Comparison of ENCODE assay signal across 17 mouse cellular contexts in the genomic region with DNA sequence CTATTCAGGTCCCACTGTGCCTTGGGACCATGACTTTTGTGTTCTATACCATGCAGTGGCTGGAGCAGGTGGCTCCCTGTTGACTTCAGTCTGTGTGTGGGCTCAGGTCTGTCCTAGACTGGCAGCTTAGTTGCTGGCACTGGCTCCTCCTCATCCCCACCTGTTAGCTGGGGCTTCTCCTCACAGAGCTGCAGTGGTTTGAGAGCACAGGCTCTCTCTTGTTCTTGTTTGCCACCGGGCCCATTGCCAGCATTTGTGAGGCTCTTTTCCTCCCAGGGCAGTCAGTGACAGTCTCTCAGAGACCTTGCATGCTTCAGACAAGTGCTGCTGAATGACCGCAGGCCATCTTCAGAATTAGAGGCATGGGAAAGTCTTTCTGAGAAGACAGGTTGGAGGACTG. TPM values are rescaled to one million over a fixed set of nuclear protein-coding genes. Genes with fewer than 3 reads are reported as not detected.
DNase-seq lines count a peak whose midpoint lies in the region; ATAC-seq lines count a peak whose summit lies in the region.
"Had no signal": no experiment of that assay in that cellular context is flagged by ENCODE, and none has a peak within 500 bp of the region (broad histone marks: within the 10 kb centered on the region; RNA-seq: fewer than 3 reads in every experiment).

No protein-coding gene starts in this region.

- no peak overlapping the region for H3K9ac ChIP-seq in forebrain, embryonic 13.5 days
- H3K9ac ChIP-seq: embryonic facial prominence, embryonic 12.5 days; hindbrain, embryonic 13.5 days had no signal

- H3K9me3 ChIP-seq in heart, embryonic 10.5 days: no peaks in the 10 kb centered on the region
- no peaks in the 10 kb centered on the region for H3K9me3 ChIP-seq in forebrain, embryonic 13.5 days (replicated peaks)
- H3K9me3 ChIP-seq: embryonic facial prominence, embryonic 12.5 days; hindbrain, embryonic 13.5 days had no signal

- no peak for ATAC-seq in forebrain, embryonic 13.5 days

- H3K4me1 ChIP-seq in heart, embryonic 10.5 days: peaks cover 8% of the 10 kb centered on the region; the same call in 1 of the 2 replicates
- H3K4me1 ChIP-seq in forebrain, embryonic 13.5 days: no peaks in the 10 kb centered on the region
- H3K4me1 ChIP-seq: embryonic facial prominence, embryonic 12.5 days; hindbrain, embryonic 13.5 days had no signal

- no peak overlapping the region for H3K4me2 ChIP-seq in forebrain, embryonic 13.5 days
- H3K4me2 ChIP-seq: embryonic facial prominence, embryonic 12.5 days; hindbrain, embryonic 13.5 days had no signal

- 0 out of 2 replicates have a peak, but pooled peaks cover under 1% of the 10 kb centered on the region for H3K36me3 ChIP-seq in heart, embryonic 10.5 days
- peaks cover 8% of the 10 kb centered on the region; the same call in 1 of the 2 replicates for H3K36me3 ChIP-seq in forebrain, embryonic 13.5 days (ENCODE audit: poor library complexity, severe bottlenecking)

- H3K27ac ChIP-seq in heart, embryonic 10.5 days: no peak overlapping the region
- H3K27ac ChIP-seq in forebrain, embryonic 13.5 days: no peak overlapping the region
- H3K27ac ChIP-seq: embryonic facial prominence, embryonic 12.5 days; gastrocnemius, adult 2 months; hindbrain, embryonic 13.5 days had no signal

- WGBS in heart, embryonic 10.5 days: 69% methylated on average over 2 of the region's 2 CpGs
- 76% methylated on average over 2 of the region's 2 CpGs for WGBS in forebrain, embryonic 13.5 days

- peak; percentile 87 for DNase-seq in heart, adult 11 months
- DNase-seq in heart, embryonic 10.5 days (ENCODE audit: low spot score): no peak
- peak; percentile 37 to 45 for DNase-seq in layer of hippocampus, postnatal 10 days (ENCODE audit: low spot score in 2 of 2)
- DNase-seq in layer of hippocampus, adult 11-12 months (ENCODE audit: low spot score): no peak
- peak; percentile 68 to 69 for DNase-seq in right cerebral cortex, postnatal 10 days (ENCODE audit: low spot score in 2 of 2)
- no peak for DNase-seq in right cerebral cortex, postnatal 14 days
- DNase-seq: adrenal gland, postnatal 10 days; cerebellum, adult 11-12 months; cerebellum, adult 9-10 months; gastrocnemius, adult 2 months; gastrocnemius, postnatal 25 days; heart, postnatal 10 days; heart, postnatal 4 days had no signal

- no peak overlapping the region for H3K4me3 ChIP-seq in heart, embryonic 10.5 days
- H3K4me3 ChIP-seq in forebrain, embryonic 13.5 days: no peak overlapping the region
- H3K4me3 ChIP-seq: embryonic facial prominence, embryonic 12.5 days; gastrocnemius, adult 2 months; hindbrain, embryonic 13.5 days had no signal

- H3K27me3 ChIP-seq in heart, embryonic 10.5 days (ENCODE audit: insufficient read depth, poor library complexity, severe bottlenecking): no peaks in the 10 kb centered on the region
- H3K27me3 ChIP-seq in forebrain, embryonic 13.5 days: no peaks in the 10 kb centered on the region
- H3K27me3 ChIP-seq: embryonic facial prominence, embryonic 12.5 days; hindbrain, embryonic 13.5 days had no signal

RNA-seq across cellular contexts. Expression of gene Hdhd3, which starts 10.6 kb away (rescaled TPM):
- polyA plus RNA-seq in heart, embryonic 10.5 days (2016; fragmentation: Nextera tagmentation; extraction: Ambion mirVana): 7.0 and 10.1 TPM in 2 replicates
- 1 to 10 TPM; 7.1 to 9.4 TPM for total RNA-seq in layer of hippocampus, postnatal 10 days (2021)
- polyA plus RNA-seq in forebrain, embryonic 13.5 days (2015; fragmentation: Nextera tagmentation; extraction: Ambion mirVana): 10.5 and 11.2 TPM in 2 replicates

RNA-seq across cellular contexts. Expression of gene Bspry, which starts 12.8 kb away (rescaled TPM):
- polyA plus RNA-seq in heart, embryonic 10.5 days (2016; fragmentation: Nextera tagmentation; extraction: Ambion mirVana): 0.46 and 2.0 TPM in 2 replicates
- 1 to 10 TPM in 1 of 2 experiments, under 1 TPM in 1; 0.62 to 1.1 TPM for total RNA-seq in layer of hippocampus, postnatal 10 days (2021)
- 0.49 and 0.56 TPM in 2 replicates for polyA plus RNA-seq in forebrain, embryonic 13.5 days (2015; fragmentation: Nextera tagmentation; extraction: Ambion mirVana)
- total RNA-seq: gastrocnemius, adult 2 months; granulocyte monocyte progenitor cell, adult 5-6 weeks; heart, postnatal 4 days had no signal

RNA-seq across cellular contexts. Expression of gene Wdr31, which starts 22.0 kb away (rescaled TPM):
- 4.3 and 7.1 TPM in 2 replicates for polyA plus RNA-seq in heart, embryonic 10.5 days (2016; fragmentation: Nextera tagmentation; extraction: Ambion mirVana)
- total RNA-seq in layer of hippocampus, postnatal 10 days (2021): 10 to 100 TPM in 1 of 2 experiments, 1 to 10 TPM in 1; 6.7 to 10.7 TPM
- polyA plus RNA-seq in forebrain, embryonic 13.5 days (2015; fragmentation: Nextera tagmentation; extraction: Ambion mirVana): 9.1 and 13.1 TPM in 2 replicates
- total RNA-seq: gastrocnemius, postnatal 25 days had no signal

RNA-seq across cellular contexts. Expression of gene Alad, which starts 27.0 kb away (rescaled TPM):
- 144 and 157 TPM in 2 replicates for polyA plus RNA-seq in heart, embryonic 10.5 days (2016; fragmentation: Nextera tagmentation; extraction: Ambion mirVana)
- 10 to 100 TPM; 27.7 to 28.0 TPM for total RNA-seq in layer of hippocampus, postnatal 10 days (2021)
- polyA plus RNA-seq in forebrain, embryonic 13.5 days (2015; fragmentation: Nextera tagmentation; extraction: Ambion mirVana): 65.4 and 69.8 TPM in 2 replicates

RNA-seq across cellular contexts. Expression of gene Pole3, which starts 32.2 kb away (rescaled TPM):
- polyA plus RNA-seq in heart, embryonic 10.5 days (2016; fragmentation: Nextera tagmentation; extraction: Ambion mirVana): 72.1 and 87.4 TPM in 2 replicates
- 10 to 100 TPM; 29.4 to 30.5 TPM for total RNA-seq in layer of hippocampus, postnatal 10 days (2021)
- polyA plus RNA-seq in forebrain, embryonic 13.5 days (2015; fragmentation: Nextera tagmentation; extraction: Ambion mirVana): 112 and 113 TPM in 2 replicates

Comparison
In these comparisons a context has a peak if more than half of its experiments do, and no peak if none do; other contexts are left out.
1. DNase-seq: peak in heart, adult 11 months (single experiment), layer of hippocampus, postnatal 10 days (2 of 2) and right cerebral cortex, postnatal 10 days (2 of 2); none in heart, embryonic 10.5 days (single experiment), layer of hippocampus, adult 11-12 months (single experiment) and right cerebral cortex, postnatal 14 days (single experiment).